Mouse (Mus musculus) spleen, adult 2 months (tissue): ENCODE results near the gene Obp2a. TPM values are rescaled to one million over a fixed set of nuclear protein-coding genes. Genes with fewer than 3 reads are reported as not detected.

ENCODE experiments used
- DNase-seq, 2 experiments: peaks; one replicate each; pipeline versions ENCODE4 v3.0.0 to v3.0.0-alpha.2; 2012 to 2021; ENCODE audit warnings: low spot score in 2 of 2, low read depth in 1 of 2
- H3K27ac ChIP-seq: fragments of 200-500 bp; 2 replicates; pipeline ENCODE4 v1.5.1; 2012; ENCODE audit warnings: low read length, inconsistent platforms; ENCODE audit not compliant: insufficient read depth
- H3K27me3 ChIP-seq: fragments of 200-500 bp; 2 replicates; pipeline ENCODE4 v1.6.1; 2012; ENCODE audit warnings: mild to moderate bottlenecking, moderate library complexity, low read length, inconsistent platforms; ENCODE audit not compliant: control insufficient read depth, insufficient read depth
- H3K36me3 ChIP-seq: fragments of 200-500 bp; 2 replicates; pipeline ENCODE4 v1.6.1; 2012; ENCODE audit warnings: mild to moderate bottlenecking, low read length, inconsistent platforms; ENCODE audit not compliant: control insufficient read depth, insufficient read depth
- H3K4me1 ChIP-seq: fragments of 200-500 bp; 2 replicates; pipeline ENCODE4 v1.6.1; 2011; ENCODE audit warnings: inconsistent platforms; ENCODE audit not compliant: control insufficient read depth, insufficient read depth, insufficient read length
- H3K4me3 ChIP-seq: fragments of 200-500 bp; 2 replicates; pipeline ENCODE4 v1.5.1; 2011; ENCODE audit warnings: mild to moderate bottlenecking, inconsistent platforms; ENCODE audit not compliant: insufficient read depth, insufficient read length; ENCODE audit errors: extremely low read depth
- CTCF ChIP-seq: fragments of 200-500 bp; IDR thresholded peaks from 2 replicates; pipeline ENCODE4 v1.5.1; 2011; ENCODE audit warnings: mild to moderate bottlenecking, inconsistent platforms; ENCODE audit not compliant: insufficient read depth, insufficient read length, insufficient replicate concordance; ENCODE audit errors: extremely low read depth
- POLR2A ChIP-seq: fragments of 200-500 bp; IDR thresholded peaks from 2 replicates; pipeline ENCODE4 v1.6.1; 2011; ENCODE audit warnings: low read depth, low read length, inconsistent platforms
- WGBS: fragments of 180-500 bp; shearing (Covaris S2); methylation state at CpG from one replicate; pipeline ENCODE4 v1.1.7; 2018; 5-methylcytosine and 5-hydroxymethylcytosine counted together
- polyA plus RNA-seq: library from polyadenylated mRNA; depleted of rRNA; stranded (reverse); fragments of >200 nt; gene quantifications from 2 replicates; pipeline ENCODE4 v1.2.3, GENCODE M21; 2012

Gene Obp2a
- polyA plus RNA-seq, 1 experiment, result not detected

- no peaks in the 10 kb centered on the region for H3K36me3 ChIP-seq
- TF ChIP-seq POLR2A (no peak), CTCF (no peak)
- 69% methylated on average over 4 of the region's 4 CpGs for WGBS
- H3K4me3 ChIP-seq, result no peak overlapping the region
- DNase-seq, result no peak
- H3K27me3 ChIP-seq, result no peaks in the 10 kb centered on the region
- no peak overlapping the region for H3K27ac ChIP-seq
- no peaks in the 10 kb centered on the region for H3K4me1 ChIP-seq
These were observed 12.9 kb upstream of the Obp2a start for GRCm38 (mm10) chr2:25686941-25687340.

- peak; percentile 21 to 57 for DNase-seq
- H3K4me1 ChIP-seq, result no peaks in the 10 kb centered on the region
- H3K27ac ChIP-seq, result no peak overlapping the region
- no peaks in the 10 kb centered on the region for H3K27me3 ChIP-seq
- no peak overlapping the region for H3K4me3 ChIP-seq
- H3K36me3 ChIP-seq, result no peaks in the 10 kb centered on the region
- TF ChIP-seq CTCF (peak; percentile 58; the same call in 1 of the 2 replicates), POLR2A (no peak)
These were observed 5.2 kb upstream of the Obp2a start for GRCm38 (mm10) chr2:25694605-25695004.

- WGBS, result 65% methylated on average over 4 of the region's 4 CpGs
- no peaks in the 10 kb centered on the region for H3K27me3 ChIP-seq
- no peak for DNase-seq
- no peak overlapping the region for H3K27ac ChIP-seq
- no peak for TF ChIP-seq CTCF
- no peak for TF ChIP-seq POLR2A
- H3K4me3 ChIP-seq, result no peak overlapping the region
- H3K36me3 ChIP-seq, result no peaks in the 10 kb centered on the region
- H3K4me1 ChIP-seq, result no peaks in the 10 kb centered on the region
These were observed 2.9 kb upstream of the Obp2a start for GRCm38 (mm10) chr2:25696951-25697350.

GRCm38 (mm10) chr2:25698696-25699095 lies 1.1 kb upstream of the Obp2a start:
- Histone ChIP-seq H3K27me3 (no peaks in the 10 kb centered on the region), H3K27ac (no peak overlapping the region), H3K36me3 (no peaks in the 10 kb centered on the region), H3K4me3 (no peak overlapping the region), H3K4me1 (no peaks in the 10 kb centered on the region)
- 91% methylated on average over 2 of the region's 2 CpGs for WGBS
- TF ChIP-seq CTCF, result no peak
- no peak for TF ChIP-seq POLR2A
- no peak for DNase-seq

GRCm38 (mm10) chr2:25701001-25701400 lies 1.2 kb downstream of the Obp2a start:
- TF ChIP-seq CTCF, result no peak
- no peak for TF ChIP-seq POLR2A
- no peaks in the 10 kb centered on the region for H3K36me3 ChIP-seq
- DNase-seq, result no peak
- H3K4me1 ChIP-seq, result no peaks in the 10 kb centered on the region
- H3K27me3 ChIP-seq, result no peaks in the 10 kb centered on the region
- no peak overlapping the region for H3K27ac ChIP-seq
- 65% methylated on average over 5 of the region's 5 CpGs for WGBS
- no peak overlapping the region for H3K4me3 ChIP-seq

GRCm38 (mm10) chr2:25703706-25704105 lies 3.9 kb downstream of the Obp2a start:
- Histone ChIP-seq H3K4me3 (no peak overlapping the region), H3K4me1 (peaks cover 7% of the 10 kb centered on the region), H3K36me3 (no peaks in the 10 kb centered on the region), H3K27me3 (no peaks in the 10 kb centered on the region), H3K27ac (no peak overlapping the region)
- no peak for TF ChIP-seq CTCF
- TF ChIP-seq POLR2A, result no peak
- 83% methylated on average over 4 of the region's 4 CpGs for WGBS
- no peak for DNase-seq

- DNase-seq, result peak; percentile 46 to 68
These were observed 7.0 kb downstream of the Obp2a start, which contains the start of gene Bmyc for GRCm38 (mm10) chr2:25706643-25707481. TSS of gene Bmyc (plus strand) at chr2:25706739.

More at GRCm38 (mm10) chr2:25706643-25707481, 7.0 kb downstream of the Obp2a start, which contains the start of gene Bmyc:
- H3K27me3 ChIP-seq, result no peaks in the 10 kb centered on the region
- TF ChIP-seq CTCF (peak; percentile 25; the same call in 1 of the 2 replicates), POLR2A (no peak)
- peak within 1 kb of the TSS; percentile 69 for H3K27ac ChIP-seq
- H3K36me3 ChIP-seq, result no peaks in the 10 kb centered on the region
- H3K4me1 ChIP-seq, result peaks cover 7% of the 10 kb centered on the region
- H3K4me3 ChIP-seq, result peak within 1 kb of the TSS; percentile 77
- WGBS, result under 1% methylated on average over 78 of the region's 78 CpGs
